Mouse (Mus musculus): ENCODE measurements around the gene Usp18.

The Usp18 gene

GRCm38 (mm10) chr6:121226043-121226442 lies 19.7 kb upstream of the Usp18 start:
- peak; percentile 65 for DNase-seq

DNA sequence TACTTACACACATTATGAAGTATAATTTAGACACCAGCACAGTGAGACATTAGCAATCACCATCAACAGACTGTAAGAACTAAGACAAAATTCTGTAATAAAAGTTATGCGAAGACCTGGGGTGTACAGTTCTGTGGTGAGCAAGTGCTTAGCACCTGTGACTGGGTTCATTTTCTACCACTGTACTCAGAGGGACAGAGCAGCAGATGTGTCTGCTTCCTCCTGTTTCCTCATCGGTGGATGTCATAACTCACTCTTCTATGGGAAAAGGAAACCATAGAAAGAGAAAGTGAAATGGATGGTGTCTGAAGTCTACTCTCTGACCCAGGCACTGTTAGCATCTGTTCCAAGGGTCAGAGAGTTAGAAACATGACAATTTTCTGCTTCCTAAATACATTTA lies 19.0 kb upstream of the Usp18 start:
- no peak for DNase-seq

- DNase-seq: peak; percentile 54
Measured at GRCm38 (mm10) chr6:121228421-121228820, 17.3 kb upstream of the Usp18 start.

DNA sequence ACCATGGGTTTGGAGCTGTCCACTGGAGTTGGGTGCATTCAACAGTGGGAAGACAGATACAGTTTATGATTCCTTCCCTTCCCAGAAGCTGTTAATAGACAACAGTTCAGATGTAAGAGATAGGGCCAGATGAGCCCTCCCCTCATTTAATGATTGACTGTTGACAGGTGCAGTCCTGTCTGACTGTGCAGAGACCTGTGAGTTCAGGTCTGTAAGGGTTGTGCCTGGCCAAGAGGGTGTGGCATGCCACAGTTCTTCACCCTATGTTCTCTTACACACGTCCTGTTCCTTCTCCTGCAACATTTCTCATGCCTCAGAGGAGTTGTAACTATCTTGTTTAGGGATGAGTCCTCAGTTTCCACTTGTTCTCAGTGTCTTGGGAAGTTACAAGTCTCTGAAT lies 13.1 kb upstream of the Usp18 start:
- no peak for DNase-seq

DNA sequence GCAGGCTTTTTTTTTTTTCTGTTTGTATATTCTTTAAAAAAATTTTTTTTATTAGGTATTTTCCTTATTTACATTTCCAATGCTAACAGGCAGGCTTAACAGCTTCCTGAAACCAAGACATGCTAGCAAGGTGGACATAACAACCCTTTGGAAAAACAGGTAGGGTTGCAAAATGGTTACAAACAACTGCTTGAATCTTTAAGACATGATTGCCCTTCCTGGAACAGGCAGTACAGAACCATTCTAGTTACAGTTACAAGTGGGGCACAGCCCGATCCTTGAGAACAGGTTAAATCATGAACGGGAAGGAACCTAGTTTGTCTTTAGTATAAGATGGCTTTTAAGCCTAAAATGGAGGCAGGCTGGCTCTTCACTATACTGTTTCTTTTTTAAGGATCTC lies 9.3 kb upstream of the Usp18 start:
- no peak for DNase-seq

GRCm38 (mm10) chr6:121238209-121238608 lies 7.5 kb upstream of the Usp18 start:
- DNase-seq: no peak

DNA sequence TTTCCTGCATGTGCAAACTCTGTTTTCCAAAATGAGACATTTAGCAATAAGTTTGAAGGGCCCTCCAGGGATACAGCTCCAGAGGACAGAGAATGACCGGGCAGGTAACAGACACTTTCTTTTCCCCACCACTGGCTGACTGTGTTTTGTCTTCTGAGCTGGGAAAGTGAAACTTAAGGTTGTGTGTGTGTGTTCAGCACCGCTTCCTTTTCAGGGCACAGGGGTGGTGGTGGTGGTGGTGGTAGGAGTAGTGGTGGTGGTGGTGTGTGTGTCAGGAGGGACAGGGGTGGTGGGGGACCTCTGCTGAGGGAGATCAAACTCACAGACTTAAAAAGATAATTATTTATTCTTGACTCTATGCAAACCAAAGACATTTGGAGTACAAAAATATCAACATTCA lies 3.9 kb upstream of the Usp18 start:
- DNase-seq: peak; percentile 54

- DNase-seq: peak; percentile 67
Measured at GRCm38 (mm10) chr6:121243161-121243560, 2.5 kb upstream of the Usp18 start.

GRCm38 (mm10) chr6:121246037-121246361 lies 293 bp downstream of the Usp18 start:
- no peak for DNase-seq

DNA sequence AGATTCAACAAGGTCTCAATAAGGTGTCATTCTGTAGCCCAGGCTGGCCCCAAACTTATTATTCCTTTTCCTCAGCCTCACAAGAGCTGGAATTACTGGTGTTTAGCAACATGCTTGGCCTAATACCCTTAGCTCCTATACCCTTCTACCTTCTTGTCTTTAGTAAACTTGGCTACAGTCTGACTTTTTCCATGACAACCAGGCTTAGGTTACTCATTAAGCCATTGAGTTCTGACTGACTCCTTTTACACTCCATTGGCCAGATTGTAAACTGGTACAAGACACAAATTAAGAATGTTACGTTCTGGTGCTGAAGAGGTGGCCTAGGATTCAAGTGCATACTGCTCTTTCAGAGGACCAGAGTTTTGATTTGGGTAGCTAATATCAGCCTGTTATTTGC lies 4.7 kb downstream of the Usp18 start:
- no peak for DNase-seq

DNA sequence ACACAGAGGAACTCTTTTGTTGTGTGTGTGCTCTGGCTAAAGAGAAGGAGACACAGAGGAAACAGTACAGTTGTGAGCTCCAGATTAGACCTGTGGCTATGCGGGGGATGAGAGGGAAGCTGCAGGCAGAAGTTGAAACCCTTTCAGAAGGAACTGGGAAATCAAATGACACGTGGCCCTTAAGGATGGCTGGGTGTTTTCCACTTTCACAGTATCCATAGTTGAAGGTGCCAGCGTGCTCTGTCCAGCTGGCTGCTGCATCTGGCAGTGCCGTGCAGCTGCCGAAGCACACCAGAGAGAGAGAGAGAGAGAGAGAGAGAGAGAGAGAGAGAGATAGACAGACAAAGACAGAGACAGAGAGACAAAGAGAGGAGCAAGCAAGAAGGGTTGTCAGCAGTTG lies 5.5 kb downstream of the Usp18 start:
- no peak for DNase-seq

GRCm38 (mm10) chr6:121260548-121260947 lies 14.8 kb downstream of the Usp18 start:
- peak; percentile 85 for DNase-seq

- no peak for DNase-seq
Measured at GRCm38 (mm10) chr6:121261233-121261632, 15.5 kb downstream of the Usp18 start.

DNA sequence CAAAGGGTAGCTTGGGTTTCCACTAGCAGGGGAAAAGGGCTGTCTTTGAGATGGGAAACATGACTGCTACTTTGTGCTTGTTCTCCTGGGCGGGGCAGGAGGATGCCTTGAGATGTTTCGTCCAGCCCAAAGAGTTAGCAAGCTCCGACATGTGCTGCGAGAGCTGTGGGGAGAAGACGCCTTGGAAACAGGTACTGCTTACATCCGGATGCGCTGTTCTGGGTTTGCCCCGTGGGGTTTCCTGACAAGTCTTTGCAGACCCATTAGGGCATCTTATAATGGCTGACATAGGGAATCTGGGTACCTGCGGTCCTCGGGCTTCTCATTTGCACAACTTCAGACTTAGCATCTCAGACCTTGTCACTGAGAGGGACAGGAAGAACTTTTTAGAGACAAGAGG lies 16.3 kb downstream of the Usp18 start:
- DNase-seq: no peak

DNA sequence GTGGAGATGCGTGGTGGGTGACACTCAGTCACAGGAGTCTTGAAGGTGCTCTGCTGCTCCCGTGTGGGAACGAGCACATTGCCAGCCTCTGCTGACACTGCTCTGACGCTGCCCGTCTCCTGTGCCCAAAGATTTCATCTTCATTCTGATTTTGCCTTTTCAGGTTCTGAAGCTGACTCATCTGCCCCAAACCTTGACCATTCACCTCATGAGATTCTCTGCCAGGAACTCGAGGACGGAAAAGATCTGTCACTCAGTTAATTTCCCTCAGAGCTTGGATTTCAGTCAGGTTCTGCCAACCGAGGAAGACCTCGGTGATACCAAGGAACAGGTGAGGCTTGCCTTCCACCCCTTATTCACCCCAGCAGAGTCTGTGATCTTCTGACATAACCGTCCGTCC lies 16.8 kb downstream of the Usp18 start:
- DNase-seq: no peak

DNA sequence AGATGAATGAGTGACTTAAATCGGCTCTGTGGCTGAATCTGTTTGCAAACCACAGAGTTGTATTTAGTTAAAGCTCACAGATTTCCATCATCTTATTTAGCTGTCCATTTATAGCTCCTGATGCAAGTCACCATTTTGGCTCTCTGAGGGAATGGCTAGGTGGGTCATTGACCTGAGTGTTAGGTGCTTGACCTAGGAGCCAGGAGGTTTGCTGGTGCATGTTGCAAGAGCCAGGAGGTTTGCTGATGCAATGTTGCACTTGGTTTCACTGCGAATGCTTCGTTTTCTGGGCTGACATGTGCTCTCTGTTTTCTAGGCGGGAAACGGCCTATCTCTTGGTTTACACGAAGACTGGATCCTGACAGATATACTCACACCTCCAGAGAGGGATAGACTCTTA lies 24.4 kb downstream of the Usp18 start:
- no peak for DNase-seq

GRCm38 (mm10) chr6:121271707-121272074 lies 26.0 kb downstream of the Usp18 start:
- no peak for DNase-seq

- DNase-seq: peak; percentile 84
Measured at GRCm38 (mm10) chr6:121272075-121272800, 26.5 kb downstream of the Usp18 start.

DNA sequence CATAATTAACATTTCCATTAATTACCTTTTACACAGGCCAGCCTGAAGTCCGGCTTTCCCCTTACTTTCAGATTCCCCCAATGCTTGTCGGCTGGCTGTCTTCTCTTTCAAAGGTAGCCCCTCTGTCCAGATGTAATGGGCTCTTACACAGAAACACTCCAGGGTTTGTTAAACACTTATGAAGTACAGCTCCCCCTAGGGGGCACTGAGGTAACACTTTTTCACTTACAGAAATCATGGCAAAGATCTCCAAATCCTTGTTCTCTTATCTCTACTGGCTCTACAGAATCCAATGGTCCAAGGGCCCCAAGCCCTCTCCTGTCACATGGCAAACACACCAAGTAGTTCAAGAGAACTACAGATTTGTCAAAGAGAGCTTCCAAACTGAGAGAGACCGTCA lies 28.6 kb downstream of the Usp18 start:
- DNase-seq: peak; percentile 73

DNA sequence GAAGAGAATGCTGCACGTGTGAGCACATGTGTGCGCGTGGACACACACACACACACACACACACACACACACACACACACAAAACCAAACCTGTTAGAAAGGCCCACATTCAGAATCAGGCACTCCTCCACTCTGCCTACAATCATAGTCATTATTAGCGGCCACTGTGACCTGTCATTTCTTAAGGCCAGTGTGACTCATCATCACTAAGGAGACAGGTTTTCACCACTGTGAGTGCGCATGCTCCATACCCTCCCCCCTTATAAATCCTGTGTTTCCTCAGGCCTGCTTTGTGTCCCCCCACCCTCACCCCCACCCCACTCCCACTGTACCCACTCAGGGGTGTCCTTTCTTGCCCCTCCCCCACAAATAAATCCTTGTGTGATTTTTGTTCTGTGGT lies 38.4 kb downstream of the Usp18 start:
- DNase-seq: no peak

DNA sequence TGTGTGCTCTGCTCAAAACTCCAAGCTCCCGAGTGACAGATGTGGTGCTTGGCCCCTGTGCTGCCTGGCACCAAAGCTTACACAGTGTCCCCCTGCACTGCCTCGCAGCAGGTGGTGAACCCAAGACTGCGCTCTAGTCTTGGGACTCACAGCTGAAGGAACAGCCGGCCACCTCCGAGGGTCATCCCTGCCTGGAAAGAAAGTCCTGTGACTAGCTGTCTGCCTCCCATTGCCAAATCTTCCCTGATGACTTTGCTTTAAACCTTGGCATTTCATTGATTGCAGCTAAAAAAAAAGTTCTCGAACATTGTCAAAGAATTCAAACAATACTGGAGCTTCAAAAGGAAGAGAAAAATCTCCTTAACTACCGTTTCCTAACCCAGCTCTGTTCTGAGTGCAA lies 53.6 kb downstream of the Usp18 start:
- no peak for DNase-seq

DNA sequence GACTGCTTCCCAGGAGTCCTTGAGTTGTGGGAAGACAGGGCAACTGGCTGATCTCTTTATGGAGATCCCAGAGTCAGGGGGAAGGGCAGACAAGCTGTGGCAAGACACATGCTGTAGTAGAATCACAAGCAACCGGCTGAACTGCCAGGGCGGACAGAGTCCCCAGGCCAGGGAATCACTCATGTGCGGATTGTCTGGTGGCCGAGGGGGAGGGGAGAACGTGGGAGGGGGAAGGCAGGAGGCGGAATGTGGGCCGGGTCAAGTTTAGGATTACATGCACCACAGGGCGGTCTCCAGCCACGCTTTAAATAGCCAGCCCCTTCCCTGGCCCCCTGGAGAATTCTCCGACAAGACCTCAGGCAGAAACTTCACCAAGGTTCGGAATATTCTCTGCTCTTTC lies 54.2 kb downstream of the Usp18 start, which contains the start of gene Slc6a13:
TSS of gene Slc6a13 (plus strand) at position 274 of the 400 bp plus-strand sequence.
- DNase-seq: no peak

- DNase-seq: no peak
Measured at GRCm38 (mm10) chr6:121300504-121300903, 54.8 kb downstream of the Usp18 start.

DNA sequence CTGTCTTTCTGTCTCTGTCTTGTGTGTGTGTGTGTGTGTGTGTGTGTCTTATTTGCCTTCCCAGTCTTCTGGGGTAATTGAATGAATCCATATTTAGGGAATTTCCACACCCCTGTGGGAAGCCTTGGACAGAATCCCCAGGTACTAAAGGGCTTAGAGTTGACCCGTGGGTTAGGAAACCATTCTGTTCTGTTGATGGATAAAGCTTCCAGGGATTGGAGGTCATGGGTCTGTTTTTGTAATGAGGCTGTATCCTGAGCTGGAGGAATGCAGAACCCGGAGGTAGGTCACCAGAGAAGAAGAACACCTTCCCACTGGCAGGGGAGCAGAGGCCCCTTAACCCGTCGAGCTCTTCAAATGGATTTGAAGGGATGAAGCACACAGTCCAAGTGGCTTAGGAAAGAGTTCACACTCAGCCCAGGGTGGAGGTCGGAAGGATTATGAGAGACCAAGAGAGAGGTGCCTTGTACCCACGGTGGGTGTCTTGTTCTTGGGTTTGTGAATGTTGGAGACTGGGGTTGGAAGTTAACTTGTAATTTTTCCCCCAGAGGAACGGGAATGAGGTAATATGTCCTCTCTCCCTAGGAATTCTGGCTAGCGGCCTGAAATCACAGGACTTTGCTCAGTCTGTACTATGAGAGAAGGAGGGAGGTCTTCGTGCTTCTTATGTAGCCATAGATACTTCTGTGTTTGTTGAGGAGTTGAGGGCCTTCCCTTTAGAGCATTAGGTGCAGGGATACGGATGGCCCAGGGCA lies 57.9 kb downstream of the Usp18 start:
- no peak for DNase-seq

DNA sequence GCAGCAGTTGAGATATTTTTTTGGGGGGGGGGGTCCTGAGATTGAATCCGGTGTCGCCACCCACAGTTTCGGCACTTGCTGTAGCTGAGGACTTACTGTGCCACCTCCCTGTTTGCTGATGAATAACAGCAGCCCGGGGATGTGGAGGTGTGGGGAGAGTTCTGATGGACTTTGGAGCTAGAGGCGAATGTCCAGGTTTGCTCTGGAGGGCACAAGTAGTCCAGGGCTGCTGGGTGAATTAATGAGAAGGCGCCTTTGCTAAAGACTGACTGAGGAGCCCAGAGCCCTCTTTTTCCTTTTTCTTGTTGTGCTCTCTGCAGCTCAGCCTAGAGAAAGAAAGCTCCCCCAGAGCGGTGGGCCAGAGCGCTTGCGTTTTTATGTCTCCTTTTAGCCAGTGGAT lies 58.9 kb downstream of the Usp18 start:
- no peak for DNase-seq
